Mouse (Mus musculus) hindbrain, postnatal 0 days (tissue): ENCODE measurements around the gene Csmd2. TPM values are rescaled to one million over a fixed set of nuclear protein-coding genes. Genes with fewer than 3 reads are reported as not detected.
A peak's percentile ranks its signal among the peaks of the same experiment; 100 is the strongest.

Experiments
- ATAC-seq: fragments of 200-750 bp; cut with Nextera tagmentation; 2 replicates; pipeline ENCODE4 v1.8.0; 2017; ENCODE audit warnings: mild to moderate bottlenecking, moderate TSS enrichment, moderate library complexity
- DNase-seq: peaks from one replicate; pipeline ENCODE4 v3.0.0-alpha.2; 2015; ENCODE audit warnings: low spot score
- H3K27ac ChIP-seq: fragments of 300-500 bp; sonication (generic); 2 replicates; pipeline ENCODE4 v1.5.1; 2014; ENCODE audit warnings: mild to moderate bottlenecking
- H3K27me3 ChIP-seq: fragments of 300-500 bp; sonication (generic); 2 replicates; pipeline ENCODE4 v1.6.1; 2014; ENCODE audit warnings: low read length, mixed read lengths; ENCODE audit not compliant: insufficient read depth
- H3K36me3 ChIP-seq: fragments of 300-500 bp; sonication (generic); 2 replicates; pipeline ENCODE4 v1.6.1; 2014; ENCODE audit warnings: low read length, mixed read lengths; ENCODE audit not compliant: insufficient read depth
- H3K4me1 ChIP-seq: fragments of 300-500 bp; sonication (generic); 2 replicates; pipeline ENCODE4 v1.6.1; 2014; ENCODE audit warnings: antibody characterized with exemption, low read length, mixed read lengths; ENCODE audit not compliant: insufficient read depth
- H3K4me2 ChIP-seq: fragments of 300-500 bp; sonication (generic); 2 replicates; pipeline ENCODE4 v1.6.1; 2014; ENCODE audit warnings: low read depth, mild to moderate bottlenecking, low read length, moderate library complexity, mixed read lengths
- H3K4me3 ChIP-seq: fragments of 300-500 bp; sonication (generic); 2 replicates; pipeline ENCODE4 v1.5.1; 2014; ENCODE audit warnings: low read length
- H3K9ac ChIP-seq: fragments of 300-500 bp; sonication (generic); replicated peaks from 2 replicates; pipeline ENCODE4 v1.6.1; 2014; ENCODE audit warnings: mild to moderate bottlenecking, low read length, moderate library complexity, mixed read lengths
- H3K9me3 ChIP-seq: fragments of 300-500 bp; sonication (generic); 2 replicates; pipeline ENCODE4 v1.6.1; 2016; ENCODE audit warnings: low read length, mixed read lengths
- CTCF ChIP-seq: IDR thresholded peaks from 2 replicates; pipeline ENCODE4 v1.5.1; 2016; ENCODE audit warnings: antibody characterized with exemption, control low read depth, low read depth
- WGBS: fragments of 180-500 bp; shearing (Covaris S2); extraction: QIAGEN DNeasy Blood & Tissue Kit; methylation state at CpG from one replicate; pipeline ENCODE4 v1.1.7; 2014; 5-methylcytosine and 5-hydroxymethylcytosine counted together
- polyA plus RNA-seq: library from polyadenylated mRNA; unstranded; fragments of >200 nt; fragmentation: Nextera tagmentation; extraction: Ambion mirVana; gene quantifications from 2 replicates; pipeline ENCODE4 v1.2.1, GENCODE M21; 2015
- total RNA-seq: library from RNA; depleted of rRNA; stranded (reverse); fragments of >200 nt; gene quantifications from 2 replicates; pipeline ENCODE4 v1.2.3, GENCODE M21; 2014

The Csmd2 gene
- total and polyA plus RNA-seq, 2 experiments from 2014 or later: 8.2 to 41.3 TPM

DNA sequence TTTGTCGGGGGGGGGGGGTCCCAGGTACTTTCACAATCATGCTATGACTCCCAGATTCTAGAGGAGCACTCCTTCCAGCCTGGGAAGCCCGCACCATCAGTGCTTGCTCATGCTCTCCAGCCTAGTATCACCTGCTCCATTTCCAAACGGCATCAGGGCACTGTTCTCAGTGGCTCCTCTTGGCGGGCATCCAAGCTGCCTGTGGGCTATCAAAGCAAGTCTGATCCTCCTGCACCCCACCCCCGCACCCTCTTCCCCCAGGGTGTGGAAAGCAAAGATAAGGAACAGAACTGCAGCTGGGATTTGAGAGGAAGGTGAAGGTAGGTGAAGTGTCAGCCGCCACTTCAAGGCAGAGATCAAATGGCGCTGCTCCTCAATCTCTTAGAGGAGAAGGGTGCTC is 128.7 kb downstream of the Csmd2 start:
- no peak overlapping the region for H3K4me2 ChIP-seq
- no peaks in the 10 kb centered on the region for H3K27me3 ChIP-seq
- H3K4me3 ChIP-seq: no peak overlapping the region
- H3K36me3 ChIP-seq: no peaks in the 10 kb centered on the region
- ATAC-seq (no peak), DNase-seq (no peak)
- TF ChIP-seq CTCF: no peak
- H3K27ac ChIP-seq: no peak overlapping the region
- no peak overlapping the region for H3K9ac ChIP-seq
- WGBS: 71% methylated on average over 7 of the region's 7 CpGs
- no peaks in the 10 kb centered on the region for H3K4me1 ChIP-seq
- no peaks in the 10 kb centered on the region for H3K9me3 ChIP-seq

DNA sequence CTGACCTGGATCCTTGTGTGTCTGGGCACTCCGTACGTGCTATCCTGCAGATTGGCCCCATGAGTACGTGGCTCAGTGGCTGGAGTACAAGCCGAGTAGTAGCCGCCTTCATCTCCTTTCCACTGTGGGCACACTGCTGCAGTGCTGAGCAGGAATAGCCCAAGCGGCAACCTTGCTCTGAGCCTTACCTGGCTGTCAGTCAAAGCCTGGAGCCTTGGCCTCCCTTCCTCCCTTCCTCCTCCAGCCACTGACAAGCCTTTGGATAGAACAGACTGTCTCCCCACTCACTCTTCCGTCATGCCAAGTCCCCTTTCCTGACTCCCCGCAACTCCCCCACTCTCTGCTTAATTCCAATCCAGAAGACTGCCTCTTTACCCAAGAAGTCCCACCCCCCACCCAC is 135.6 kb downstream of the Csmd2 start:
- ATAC-seq: no peak
- TF ChIP-seq CTCF: no peak

GRCm38 (mm10) chr4:128124738-128125137 is 137.1 kb downstream of the Csmd2 start:
- DNase-seq (no peak), ATAC-seq (no peak)
- 80% methylated on average over 4 of the region's 4 CpGs for WGBS
- H3K36me3 ChIP-seq: no peaks in the 10 kb centered on the region
- no peaks in the 10 kb centered on the region for H3K4me1 ChIP-seq
- no peak overlapping the region for H3K27ac ChIP-seq
- no peaks in the 10 kb centered on the region for H3K27me3 ChIP-seq
- no peak overlapping the region for H3K4me2 ChIP-seq
- TF ChIP-seq CTCF: peak; percentile 34
- H3K4me3 ChIP-seq: no peak overlapping the region
- no peak overlapping the region for H3K9ac ChIP-seq
- H3K9me3 ChIP-seq: no peaks in the 10 kb centered on the region

More for the DNA sequence above, 135.6 kb downstream of the Csmd2 start:
- no peaks in the 10 kb centered on the region for H3K36me3 ChIP-seq
- no peak overlapping the region for H3K4me2 ChIP-seq
- no peaks in the 10 kb centered on the region for H3K27me3 ChIP-seq
- no peak overlapping the region for H3K9ac ChIP-seq
- H3K4me3 ChIP-seq: no peak overlapping the region
- H3K4me1 ChIP-seq: no peaks in the 10 kb centered on the region
- H3K27ac ChIP-seq: no peak overlapping the region
- DNase-seq: no peak
- H3K9me3 ChIP-seq: no peaks in the 10 kb centered on the region
- 68% methylated on average over 8 of the region's 8 CpGs for WGBS

GRCm38 (mm10) chr4:128128546-128128945 is 140.9 kb downstream of the Csmd2 start:
- Histone ChIP-seq H3K27me3 (no peaks in the 10 kb centered on the region), H3K36me3 (no peaks in the 10 kb centered on the region), H3K9ac (no peak overlapping the region), H3K4me3 (no peak overlapping the region), H3K4me1 (peaks cover 7% of the 10 kb centered on the region; the same call in 1 of the 2 replicates), H3K4me2 (no peak overlapping the region), H3K27ac (no peak overlapping the region), H3K9me3 (no peaks in the 10 kb centered on the region)
- no peak for TF ChIP-seq CTCF
- DNase-seq: no peak
- ATAC-seq: no peak
- WGBS: 52% methylated on average over 6 of the region's 6 CpGs

DNA sequence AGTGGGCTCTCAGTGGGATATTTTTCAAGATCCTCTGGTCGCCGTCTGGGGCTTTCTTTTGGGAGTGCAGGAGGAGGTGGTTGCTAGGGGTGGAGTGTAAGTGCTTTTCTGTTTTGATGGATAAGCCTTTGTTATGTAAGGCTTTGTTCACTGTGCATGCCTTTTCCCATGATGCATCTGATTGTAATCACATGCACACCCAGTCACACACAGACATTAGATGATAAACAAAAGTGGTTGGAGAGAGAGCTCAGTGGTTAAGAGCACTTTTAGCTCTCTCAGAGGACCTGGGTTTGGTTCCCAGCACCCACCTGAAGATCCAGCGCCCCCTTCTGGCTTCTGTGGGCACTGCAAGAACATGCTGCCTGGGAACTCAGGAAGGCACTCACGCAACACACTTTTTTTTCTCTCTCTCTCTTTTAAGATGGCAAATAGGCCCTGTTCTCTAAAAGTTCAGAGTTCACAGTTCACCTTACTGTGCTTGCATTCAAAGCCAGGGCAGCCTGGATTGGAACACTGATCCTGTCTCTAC is 143.0 kb downstream of the Csmd2 start:
- peak; percentile 43 for TF ChIP-seq CTCF
- no peak for ATAC-seq
- 48% methylated on average over 4 of the region's 4 CpGs for WGBS

DNA sequence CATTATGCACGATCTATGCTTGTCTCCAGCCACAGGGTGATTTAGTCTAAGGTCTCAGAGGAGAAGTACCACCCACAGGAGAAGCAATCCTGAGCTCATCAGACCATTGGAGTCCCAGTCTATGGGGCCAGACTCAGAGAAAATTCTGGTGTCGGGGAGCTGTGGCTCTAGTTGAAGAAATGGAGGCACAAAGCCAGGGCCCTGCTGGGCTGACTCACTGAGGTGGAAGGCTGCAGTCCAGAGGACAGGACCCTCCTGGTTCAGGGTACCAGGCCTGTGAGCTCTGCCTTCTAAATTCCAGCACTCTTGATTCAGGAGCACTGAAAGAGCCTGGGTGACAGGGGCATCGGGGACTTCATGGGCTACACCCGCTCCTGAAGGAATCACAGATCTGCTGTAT is 144.0 kb downstream of the Csmd2 start:
- no peak overlapping the region for H3K9ac ChIP-seq
- no peak overlapping the region for H3K27ac ChIP-seq
- H3K4me1 ChIP-seq: peaks cover 21% of the 10 kb centered on the region
- H3K36me3 ChIP-seq: no peaks in the 10 kb centered on the region
- no peaks in the 10 kb centered on the region for H3K27me3 ChIP-seq
- DNase-seq (peak; percentile 25), ATAC-seq (no peak)
- H3K4me3 ChIP-seq: no peak overlapping the region
- H3K4me2 ChIP-seq: no peak overlapping the region
- WGBS: 68% methylated on average over 4 of the region's 4 CpGs
- H3K9me3 ChIP-seq: no peaks in the 10 kb centered on the region
- TF ChIP-seq CTCF: no peak

More for the DNA sequence above, 143.0 kb downstream of the Csmd2 start:
- Histone ChIP-seq H3K4me3 (no peak overlapping the region), H3K9me3 (no peaks in the 10 kb centered on the region), H3K9ac (no peak overlapping the region), H3K4me2 (no peak overlapping the region), H3K4me1 (peaks cover 21% of the 10 kb centered on the region), H3K27me3 (no peaks in the 10 kb centered on the region), H3K36me3 (no peaks in the 10 kb centered on the region), H3K27ac (no peak overlapping the region)
- no peak for DNase-seq

GRCm38 (mm10) chr4:128132876-128133646 is 145.4 kb downstream of the Csmd2 start:
- H3K4me1 ChIP-seq: peaks cover 21% of the 10 kb centered on the region
- ATAC-seq: no peak
- H3K27me3 ChIP-seq: no peaks in the 10 kb centered on the region
- no peaks in the 10 kb centered on the region for H3K9me3 ChIP-seq
- DNase-seq: peak; percentile 63
- H3K9ac ChIP-seq: no peak overlapping the region
- 52% methylated on average over 11 of the region's 11 CpGs for WGBS
- no peak for TF ChIP-seq CTCF
- H3K27ac ChIP-seq: peak overlapping the region; percentile 8; the same call in 1 of the 2 replicates
- no peak overlapping the region for H3K4me2 ChIP-seq
- no peaks in the 10 kb centered on the region for H3K36me3 ChIP-seq
- no peak overlapping the region for H3K4me3 ChIP-seq
